Mouse (Mus musculus): ENCODE data around the gene Zdhhc8. TPM values are rescaled to one million over a fixed set of nuclear protein-coding genes. Genes with fewer than 3 reads are reported as not detected.
"Not testable (repeated sequence)": the region's sequence is repeated elsewhere in the genome, so short reads cannot be mapped to it uniquely, and the experiment has no call there.

The Zdhhc8 gene
- polyA plus RNA-seq, 1 experiment from 2014 or later, result 15.7 TPM

GRCm38 (mm10) chr16:18210701-18211416 lies 24.1 kb downstream of the Zdhhc8 start:
- Histone ChIP-seq H3K27ac (no peak overlapping the region), H3K4me3 (replicated peaks) (no peak overlapping the region), H3K4me1 (peaks cover 4% of the 10 kb centered on the region; the same call in 1 of the 2 replicates), H3K4me2 (no peak overlapping the region), H3K36me3 (no peaks in the 10 kb centered on the region), H3K27me3 (replicated peaks) (no peaks in the 10 kb centered on the region), H3K9me3 (no peaks in the 10 kb centered on the region), H3K9ac (no peak overlapping the region)
- no peak for ATAC-seq (ENCODE audit: insufficient read depth, low FRiP score, low read depth)
- WGBS, result 19% methylated on average over 8 of the region's 8 CpGs

GRCm38 (mm10) chr16:18203430-18204091 lies 31.4 kb downstream of the Zdhhc8 start:
- Histone ChIP-seq H3K4me2 (no peak overlapping the region), H3K4me3 (replicated peaks) (no peak overlapping the region), H3K36me3 (no peaks in the 10 kb centered on the region), H3K9ac (no peak overlapping the region), H3K27me3 (replicated peaks) (no peaks in the 10 kb centered on the region), H3K9me3 (no peaks in the 10 kb centered on the region), H3K4me1 (0 out of 2 replicates have a peak, but pooled peaks cover 2% of the 10 kb centered on the region), H3K27ac (no peak overlapping the region)
- 55% methylated on average over 7 of the region's 7 CpGs for WGBS
- ATAC-seq (ENCODE audit: insufficient read depth, low FRiP score, low read depth), result no peak

GRCm38 (mm10) chr16:18202061-18202460 lies 32.9 kb downstream of the Zdhhc8 start:
- Histone ChIP-seq H3K4me3 (replicated peaks) (no peak overlapping the region), H3K27ac (no peak overlapping the region), H3K9me3 (no peaks in the 10 kb centered on the region), H3K27me3 (replicated peaks) (no peaks in the 10 kb centered on the region), H3K36me3 (no peaks in the 10 kb centered on the region), H3K9ac (no peak overlapping the region), H3K4me2 (no peak overlapping the region), H3K4me1 (0 out of 2 replicates have a peak, but pooled peaks cover 2% of the 10 kb centered on the region)
- no peak for ATAC-seq (ENCODE audit: insufficient read depth, low FRiP score, low read depth)
- WGBS, result 84% methylated on average over 1 of the region's 1 CpGs

- no peak overlapping the region for H3K27ac ChIP-seq
- no peaks in the 10 kb centered on the region for H3K27me3 ChIP-seq (replicated peaks)
- no peak for ATAC-seq (ENCODE audit: insufficient read depth, low FRiP score, low read depth)
- H3K36me3 ChIP-seq, result no peaks in the 10 kb centered on the region
- WGBS, result 26% methylated on average over 1 of the region's 1 CpGs
- no peak overlapping the region for H3K4me2 ChIP-seq
- H3K4me3 ChIP-seq (replicated peaks), result no peak overlapping the region
- no peak overlapping the region for H3K9ac ChIP-seq
- 0 out of 2 replicates have a peak, but pooled peaks cover 2% of the 10 kb centered on the region for H3K4me1 ChIP-seq
- no peaks in the 10 kb centered on the region for H3K9me3 ChIP-seq
These were observed 33.3 kb downstream of the Zdhhc8 start for GRCm38 (mm10) chr16:18201620-18202019.

- 74% methylated on average over 2 of the region's 2 CpGs for WGBS
- ATAC-seq (ENCODE audit: insufficient read depth, low FRiP score, low read depth), result no peak
- Histone ChIP-seq H3K9ac (no peak overlapping the region), H3K36me3 (no peaks in the 10 kb centered on the region), H3K27ac (no peak overlapping the region), H3K9me3 (no peaks in the 10 kb centered on the region), H3K4me3 (replicated peaks) (no peak overlapping the region), H3K4me1 (0 out of 2 replicates have a peak, but pooled peaks cover 4% of the 10 kb centered on the region), H3K4me2 (no peak overlapping the region), H3K27me3 (replicated peaks) (no peaks in the 10 kb centered on the region)
These were observed 34.9 kb downstream of the Zdhhc8 start for GRCm38 (mm10) chr16:18200062-18200461.

- Histone ChIP-seq H3K9ac (no peak overlapping the region), H3K4me1 (peaks cover 16% of the 10 kb centered on the region; the same call in 1 of the 2 replicates), H3K27me3 (replicated peaks) (no peaks in the 10 kb centered on the region), H3K27ac (no peak overlapping the region), H3K4me2 (no peak overlapping the region), H3K36me3 (no peaks in the 10 kb centered on the region), H3K9me3 (no peaks in the 10 kb centered on the region), H3K4me3 (replicated peaks) (no peak overlapping the region)
- 76% methylated on average over 10 of the region's 10 CpGs for WGBS
- no peak for ATAC-seq (ENCODE audit: insufficient read depth, low FRiP score, low read depth)
These were observed 36.4 kb downstream of the Zdhhc8 start for GRCm38 (mm10) chr16:18198365-18199098.

GRCm38 (mm10) chr16:18197881-18198280 lies 37.1 kb downstream of the Zdhhc8 start:
- 82% methylated on average over 6 of the region's 6 CpGs for WGBS
- Histone ChIP-seq H3K9ac (no peak overlapping the region), H3K27ac (no peak overlapping the region), H3K36me3 (no peaks in the 10 kb centered on the region), H3K4me1 (peaks cover 16% of the 10 kb centered on the region; the same call in 1 of the 2 replicates), H3K9me3 (no peaks in the 10 kb centered on the region), H3K4me3 (replicated peaks) (no peak overlapping the region), H3K4me2 (no peak overlapping the region), H3K27me3 (replicated peaks) (no peaks in the 10 kb centered on the region)
- ATAC-seq (ENCODE audit: insufficient read depth, low FRiP score, low read depth), result no peak

GRCm38 (mm10) chr16:18195561-18195960 lies 39.4 kb downstream of the Zdhhc8 start:
- H3K9ac ChIP-seq; H3K4me2 ChIP-seq; H3K27me3 ChIP-seq (replicated peaks); H3K9me3 ChIP-seq; ATAC-seq (ENCODE audit: insufficient read depth, low FRiP score, low read depth); H3K4me3 ChIP-seq (replicated peaks); H3K36me3 ChIP-seq: not testable (repeated sequence)
- 46% methylated on average over 3 of the region's 3 CpGs for WGBS
- peak overlapping the region; percentile 80 for H3K27ac ChIP-seq
- peaks cover 16% of the 10 kb centered on the region; the same call in 1 of the 2 replicates for H3K4me1 ChIP-seq

GRCm38 (mm10) chr16:18195068-18195467 lies 39.9 kb downstream of the Zdhhc8 start:
- Histone ChIP-seq H3K9me3 (no peaks in the 10 kb centered on the region), H3K9ac (no peak overlapping the region), H3K36me3 (no peaks in the 10 kb centered on the region), H3K4me1 (peaks cover 16% of the 10 kb centered on the region; the same call in 1 of the 2 replicates), H3K27ac (peak overlapping the region; percentile 80), H3K27me3 (replicated peaks) (no peaks in the 10 kb centered on the region), H3K4me2 (no peak overlapping the region), H3K4me3 (replicated peaks) (no peak overlapping the region)
- WGBS, result 49% methylated on average over 5 of the region's 5 CpGs
- peak; percentile 29; the same call in 1 of the 2 replicates for ATAC-seq (ENCODE audit: insufficient read depth, low FRiP score, low read depth)

- 62% methylated on average over 15 of the region's 15 CpGs for WGBS
- Histone ChIP-seq H3K4me3 (replicated peaks) (no peak overlapping the region), H3K4me2 (no peak overlapping the region), H3K9ac (no peak overlapping the region), H3K36me3 (no peaks in the 10 kb centered on the region), H3K27me3 (replicated peaks) (no peaks in the 10 kb centered on the region), H3K4me1 (peaks cover 15% of the 10 kb centered on the region; the same call in 1 of the 2 replicates), H3K9me3 (no peaks in the 10 kb centered on the region), H3K27ac (peak overlapping the region; percentile 80)
- ATAC-seq (ENCODE audit: insufficient read depth, low FRiP score, low read depth), result no peak
These were observed 40.5 kb downstream of the Zdhhc8 start for GRCm38 (mm10) chr16:18194208-18194985.

- WGBS, result 50% methylated on average over 2 of the region's 2 CpGs
- H3K27ac ChIP-seq, result no peak overlapping the region
- ATAC-seq (ENCODE audit: insufficient read depth, low FRiP score, low read depth), result no peak
- no peak overlapping the region for H3K4me2 ChIP-seq
- H3K27me3 ChIP-seq (replicated peaks), result no peaks in the 10 kb centered on the region
- H3K9me3 ChIP-seq, result no peaks in the 10 kb centered on the region
- peaks cover 14% of the 10 kb centered on the region for H3K4me1 ChIP-seq
- H3K9ac ChIP-seq, result no peak overlapping the region
- no peak overlapping the region for H3K4me3 ChIP-seq (replicated peaks)
- H3K36me3 ChIP-seq, result no peaks in the 10 kb centered on the region
These were observed 43.9 kb downstream of the Zdhhc8 start for GRCm38 (mm10) chr16:18191006-18191405.

Measured in stomach, embryonic 15.5 days (tissue).